Mouse (Mus musculus): Measurements from ENCODE around the gene Sat2. TPM values are rescaled to one million over a fixed set of nuclear protein-coding genes. Genes with fewer than 3 reads are reported as not detected.

Gene Sat2
- polyA plus RNA-seq, 1 experiment from 2014 or later, result 22.9 TPM

DNA sequence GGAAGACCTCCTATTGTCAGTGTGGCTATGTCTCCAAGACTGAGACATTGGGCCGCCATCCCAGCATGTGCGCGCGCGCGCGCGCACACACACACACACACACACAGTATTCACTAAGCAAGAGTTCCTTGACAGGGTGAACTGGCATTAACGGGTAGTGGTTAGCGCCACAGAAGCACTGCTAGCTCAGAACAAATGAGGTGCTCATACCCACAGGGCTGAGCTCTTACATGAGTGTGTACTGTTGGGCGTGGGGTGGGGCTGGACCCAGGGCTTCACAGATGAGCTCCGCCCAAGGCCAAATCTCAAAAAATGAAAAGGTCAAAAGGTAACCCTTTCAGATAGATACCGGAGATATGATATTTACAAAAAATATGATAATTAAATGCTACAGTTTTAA lies 36.9 kb upstream of the Sat2 start:
- ATAC-seq (replicated peaks), result no peak
- 89% methylated on average over 13 of the region's 13 CpGs for WGBS

DNA sequence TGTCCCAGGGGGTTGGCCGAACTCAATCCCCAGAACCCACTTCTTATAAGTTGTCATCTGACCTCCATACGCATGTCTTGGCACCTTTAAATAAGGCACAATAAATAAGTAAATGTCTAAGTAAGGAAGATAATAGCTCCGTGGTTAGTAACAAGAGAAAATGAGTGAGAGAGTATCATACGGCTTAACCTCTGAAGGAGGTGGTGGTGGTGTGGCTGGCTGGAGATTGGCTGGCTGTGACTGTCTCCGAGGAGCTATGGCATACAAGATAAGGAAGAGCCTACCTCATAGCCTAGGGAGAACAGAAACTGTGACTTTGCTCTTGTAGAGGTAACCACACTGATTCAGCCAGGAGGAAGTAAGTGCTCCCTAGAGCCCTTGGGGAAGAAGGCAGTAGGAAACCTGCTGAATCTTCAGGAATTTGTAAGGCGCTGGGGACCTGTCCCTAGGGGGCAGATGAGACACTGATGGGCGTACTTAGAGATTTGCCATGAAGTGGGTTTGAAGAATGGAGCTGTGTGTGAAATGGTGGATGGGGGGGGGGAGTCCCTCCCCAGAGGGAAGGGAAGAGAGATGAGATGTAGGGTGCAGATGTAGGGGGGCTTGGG lies 36.0 kb upstream of the Sat2 start:
- H3K9me3 ChIP-seq, result no peaks in the 10 kb centered on the region
- peaks cover 38% of the 10 kb centered on the region for H3K36me3 ChIP-seq
- no peak overlapping the region for H3K27ac ChIP-seq (replicated peaks)
- no peak overlapping the region for H3K9ac ChIP-seq (replicated peaks)
- no peak overlapping the region for H3K4me2 ChIP-seq (replicated peaks)
- ATAC-seq (replicated peaks), result no peak
- peaks cover 10% of the 10 kb centered on the region for H3K4me1 ChIP-seq
- 85% methylated on average over 7 of the region's 7 CpGs for WGBS
- H3K27me3 ChIP-seq, result no peaks in the 10 kb centered on the region
- H3K4me3 ChIP-seq, result no peak overlapping the region

More for the DNA sequence above, 36.9 kb upstream of the Sat2 start:
- no peak overlapping the region for H3K4me2 ChIP-seq (replicated peaks)
- no peak overlapping the region for H3K27ac ChIP-seq (replicated peaks)
- no peaks in the 10 kb centered on the region for H3K9me3 ChIP-seq
- no peaks in the 10 kb centered on the region for H3K27me3 ChIP-seq
- H3K9ac ChIP-seq (replicated peaks), result no peak overlapping the region
- peaks cover 11% of the 10 kb centered on the region for H3K4me1 ChIP-seq
- peaks cover 29% of the 10 kb centered on the region for H3K36me3 ChIP-seq
- H3K4me3 ChIP-seq, result no peak overlapping the region

DNA sequence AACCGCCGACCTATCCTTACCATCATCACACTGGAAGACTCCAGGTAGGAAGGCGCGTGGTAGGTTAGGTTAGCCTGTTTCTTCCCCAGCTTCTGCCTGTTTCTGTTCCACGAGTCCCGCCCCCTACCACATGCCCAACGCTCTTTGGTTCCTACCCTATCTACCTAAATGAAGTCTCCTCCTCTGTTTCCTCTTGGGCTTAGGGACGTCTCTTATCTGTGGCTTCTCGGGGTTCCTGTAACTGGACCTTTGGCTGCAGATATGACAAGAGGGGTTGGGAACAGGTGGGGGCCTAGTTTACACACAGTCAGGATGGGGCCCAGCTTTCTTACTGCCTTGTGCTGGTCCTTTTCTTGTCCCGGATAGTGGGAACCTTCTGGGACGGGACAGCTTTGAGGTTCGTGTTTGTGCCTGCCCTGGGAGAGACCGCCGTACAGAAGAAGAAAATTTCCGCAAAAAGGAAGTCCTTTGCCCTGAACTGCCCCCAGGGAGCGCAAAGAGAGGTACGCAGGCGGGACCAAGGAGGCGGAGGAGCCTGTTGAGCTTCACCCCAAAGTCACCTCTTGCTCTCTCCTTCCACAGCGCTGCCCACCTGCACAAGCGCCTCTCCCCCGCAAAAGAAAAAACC lies 32.5 kb upstream of the Sat2 start:
- 94% methylated on average over 22 of the region's 22 CpGs for WGBS
- Histone ChIP-seq H3K27me3 (no peaks in the 10 kb centered on the region), H3K9me3 (no peaks in the 10 kb centered on the region), H3K4me1 (peaks cover 5% of the 10 kb centered on the region), H3K4me3 (no peak overlapping the region), H3K27ac (replicated peaks) (no peak overlapping the region), H3K36me3 (peaks cover 45% of the 10 kb centered on the region), H3K4me2 (replicated peaks) (no peak overlapping the region), H3K9ac (replicated peaks) (no peak overlapping the region)
- no peak for ATAC-seq (replicated peaks)

DNA sequence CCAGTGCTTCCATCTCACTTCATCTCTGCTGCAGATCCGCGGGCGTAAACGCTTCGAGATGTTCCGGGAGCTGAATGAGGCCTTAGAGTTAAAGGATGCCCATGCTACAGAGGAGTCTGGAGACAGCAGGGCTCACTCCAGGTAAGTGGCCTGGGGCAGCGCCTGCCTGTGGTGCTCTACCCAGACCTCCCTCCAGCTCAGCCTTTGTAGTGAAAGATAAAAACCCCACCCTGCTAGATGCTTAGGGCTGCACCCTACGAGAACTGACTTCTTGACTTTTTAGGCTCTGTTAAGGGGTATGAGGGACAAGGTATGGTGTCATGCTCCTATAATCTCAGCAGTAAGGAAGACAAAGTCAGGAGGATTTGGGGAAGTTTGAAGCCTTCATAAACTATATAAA lies 31.2 kb upstream of the Sat2 start:
- ATAC-seq (replicated peaks), result no peak
- Histone ChIP-seq H3K27me3 (no peaks in the 10 kb centered on the region), H3K4me1 (peaks cover 5% of the 10 kb centered on the region), H3K4me2 (replicated peaks) (no peak overlapping the region), H3K9me3 (no peaks in the 10 kb centered on the region), H3K9ac (replicated peaks) (no peak overlapping the region), H3K4me3 (no peak overlapping the region), H3K27ac (replicated peaks) (no peak overlapping the region), H3K36me3 (peaks cover 45% of the 10 kb centered on the region)
- 92% methylated on average over 8 of the region's 8 CpGs for WGBS

DNA sequence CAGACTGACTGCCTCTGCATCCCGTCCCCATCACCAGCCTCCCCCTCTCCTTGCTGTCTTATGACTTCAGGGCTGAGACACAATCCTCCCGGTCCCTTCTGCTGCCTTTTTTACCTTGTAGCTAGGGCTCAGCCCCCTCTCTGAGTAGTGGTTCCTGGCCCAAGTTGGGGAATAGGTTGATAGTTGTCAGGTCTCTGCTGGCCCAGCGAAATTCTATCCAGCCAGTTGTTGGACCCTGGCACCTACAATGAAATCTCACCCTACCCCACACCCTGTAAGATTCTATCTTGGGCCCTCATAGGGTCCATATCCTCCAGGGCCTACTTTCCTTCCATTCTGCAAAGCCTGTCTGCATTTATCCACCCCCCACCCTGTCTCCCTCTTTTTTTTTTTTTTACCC lies 30.4 kb upstream of the Sat2 start:
- Histone ChIP-seq H3K27ac (replicated peaks) (peak overlapping the region; percentile 73), H3K9ac (replicated peaks) (no peak overlapping the region), H3K4me1 (peaks cover 5% of the 10 kb centered on the region), H3K4me2 (replicated peaks) (no peak overlapping the region), H3K4me3 (no peak overlapping the region), H3K9me3 (no peaks in the 10 kb centered on the region), H3K27me3 (no peaks in the 10 kb centered on the region), H3K36me3 (peaks cover 45% of the 10 kb centered on the region)
- no peak for ATAC-seq (replicated peaks)
- 80% methylated on average over 3 of the region's 3 CpGs for WGBS

DNA sequence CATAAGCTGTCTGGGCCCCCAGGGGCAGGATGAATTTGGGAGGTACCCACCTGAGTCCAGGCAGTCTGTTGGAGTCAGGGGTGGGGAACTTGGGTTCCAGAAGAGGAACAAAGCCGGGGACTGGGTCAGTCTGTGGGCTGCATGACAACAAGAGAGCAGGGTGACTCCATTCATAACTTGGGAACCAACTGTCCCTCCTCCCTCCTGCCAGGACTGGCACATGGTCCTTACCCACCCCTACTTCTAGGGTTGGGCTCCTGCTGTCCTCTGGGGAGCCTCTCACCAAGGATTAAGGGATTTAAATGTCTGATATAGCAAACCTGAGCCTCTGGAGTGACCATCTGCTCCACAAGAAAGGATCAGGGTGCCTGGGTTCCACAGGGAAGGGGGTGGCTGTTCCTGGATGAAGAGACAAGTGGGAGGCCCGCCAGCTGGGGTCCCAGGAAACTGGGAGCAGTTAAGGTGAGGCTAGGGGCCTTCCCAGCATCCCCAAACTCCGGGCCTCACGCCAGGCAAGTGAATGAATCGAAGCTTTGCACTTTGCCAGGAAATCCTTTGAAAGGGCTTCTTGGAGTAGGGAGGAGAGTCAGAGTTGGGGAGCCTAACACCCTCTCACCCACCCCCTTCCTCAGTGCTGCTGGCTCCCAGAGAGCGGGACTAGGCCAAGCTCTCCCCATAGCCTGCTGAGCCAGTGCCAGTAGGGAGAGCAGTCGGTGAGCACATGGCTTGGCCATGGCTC lies 29.8 kb upstream of the Sat2 start:
- Histone ChIP-seq H3K4me3 (no peak overlapping the region), H3K4me1 (peaks cover 5% of the 10 kb centered on the region), H3K9ac (replicated peaks) (no peak overlapping the region), H3K4me2 (replicated peaks) (no peak overlapping the region), H3K9me3 (no peaks in the 10 kb centered on the region), H3K27me3 (no peaks in the 10 kb centered on the region), H3K27ac (replicated peaks) (peak overlapping the region; percentile 73), H3K36me3 (peaks cover 45% of the 10 kb centered on the region)
- WGBS, result 50% methylated on average over 7 of the region's 7 CpGs
- peak; percentile 82 for ATAC-seq (replicated peaks)

DNA sequence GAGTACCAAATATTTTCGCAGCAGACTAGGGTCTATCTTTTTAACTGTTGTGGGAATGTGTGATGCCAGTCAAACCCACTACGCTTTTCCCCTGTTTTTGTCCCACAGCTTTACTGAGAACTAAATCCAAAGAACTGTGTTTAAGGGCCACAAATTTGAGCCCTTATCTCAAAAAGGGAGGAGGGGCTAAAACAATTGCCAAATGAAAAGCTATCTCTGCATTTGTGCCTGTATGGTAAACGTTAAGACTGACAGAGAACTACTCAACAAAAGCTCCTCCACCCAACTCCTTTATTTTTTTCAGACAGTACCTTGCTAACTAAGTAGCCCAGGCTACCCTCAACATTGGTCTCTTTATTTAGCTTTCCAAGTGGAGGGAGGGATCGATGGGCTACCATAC lies 29.0 kb upstream of the Sat2 start:
- H3K4me2 ChIP-seq (replicated peaks), result no peak overlapping the region
- H3K27ac ChIP-seq (replicated peaks), result peak overlapping the region; percentile 73
- no peaks in the 10 kb centered on the region for H3K9me3 ChIP-seq
- no peak overlapping the region for H3K9ac ChIP-seq (replicated peaks)
- H3K4me3 ChIP-seq, result no peak overlapping the region
- peaks cover 38% of the 10 kb centered on the region for H3K36me3 ChIP-seq
- H3K4me1 ChIP-seq, result peaks cover 5% of the 10 kb centered on the region
- no peak for ATAC-seq (replicated peaks)
- WGBS, result 82% methylated on average over 4 of the region's 4 CpGs
- H3K27me3 ChIP-seq, result no peaks in the 10 kb centered on the region

DNA sequence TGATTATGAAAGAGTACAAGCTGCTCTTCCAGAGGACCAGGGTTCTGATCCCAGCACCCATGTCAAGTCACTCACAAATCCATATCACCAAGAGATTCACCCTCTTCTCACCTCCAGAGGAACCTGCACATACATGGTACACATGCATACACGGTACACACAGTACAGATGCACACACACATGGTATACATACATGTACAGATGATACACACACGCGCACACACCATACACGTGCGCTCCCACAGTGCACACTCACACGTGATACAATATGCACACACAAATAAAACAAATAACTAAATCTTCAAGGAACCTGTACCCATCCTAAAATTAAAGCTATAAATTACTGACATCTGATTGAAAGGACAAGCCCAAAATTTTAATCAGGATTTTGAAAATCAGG lies 27.0 kb upstream of the Sat2 start:
- Histone ChIP-seq H3K9me3 (no peaks in the 10 kb centered on the region), H3K9ac (replicated peaks) (no peak overlapping the region), H3K36me3 (peaks cover 17% of the 10 kb centered on the region), H3K27me3 (no peaks in the 10 kb centered on the region), H3K4me1 (peaks cover 9% of the 10 kb centered on the region), H3K27ac (replicated peaks) (no peak overlapping the region), H3K4me2 (replicated peaks) (no peak overlapping the region), H3K4me3 (no peak overlapping the region)
- no peak for ATAC-seq (replicated peaks)
- WGBS, result 96% methylated on average over 6 of the region's 6 CpGs

DNA sequence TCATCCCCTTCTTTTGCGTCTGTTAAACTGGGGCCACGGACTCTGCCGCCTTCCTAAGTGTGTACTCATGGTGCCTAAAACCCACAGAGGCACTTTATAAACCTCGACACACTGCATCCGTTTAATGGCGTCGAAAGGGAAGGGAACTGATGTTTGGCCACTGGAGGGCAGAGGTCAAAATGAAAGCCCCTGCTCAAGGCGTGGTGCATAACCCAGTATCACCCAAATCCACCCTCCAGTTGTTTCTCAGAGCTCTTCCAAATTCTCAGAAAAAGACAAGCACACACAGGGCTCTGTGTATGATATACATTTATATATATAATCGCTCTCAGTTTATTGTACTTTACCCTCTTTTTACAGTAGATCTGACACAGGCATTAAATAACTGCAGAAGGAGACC lies 22.4 kb upstream of the Sat2 start:
- Histone ChIP-seq H3K9me3 (no peaks in the 10 kb centered on the region), H3K27ac (replicated peaks) (0 out of 2 replicates have a peak overlapping the region, but pooled peaks have one; percentile 11), H3K4me3 (no peak overlapping the region), H3K27me3 (no peaks in the 10 kb centered on the region), H3K9ac (replicated peaks) (no peak overlapping the region), H3K36me3 (no peaks in the 10 kb centered on the region; the same call in 1 of the 2 replicates), H3K4me2 (replicated peaks) (no peak overlapping the region), H3K4me1 (peaks cover 22% of the 10 kb centered on the region)
- ATAC-seq (replicated peaks), result no peak
- WGBS, result 14% methylated on average over 9 of the region's 9 CpGs

DNA sequence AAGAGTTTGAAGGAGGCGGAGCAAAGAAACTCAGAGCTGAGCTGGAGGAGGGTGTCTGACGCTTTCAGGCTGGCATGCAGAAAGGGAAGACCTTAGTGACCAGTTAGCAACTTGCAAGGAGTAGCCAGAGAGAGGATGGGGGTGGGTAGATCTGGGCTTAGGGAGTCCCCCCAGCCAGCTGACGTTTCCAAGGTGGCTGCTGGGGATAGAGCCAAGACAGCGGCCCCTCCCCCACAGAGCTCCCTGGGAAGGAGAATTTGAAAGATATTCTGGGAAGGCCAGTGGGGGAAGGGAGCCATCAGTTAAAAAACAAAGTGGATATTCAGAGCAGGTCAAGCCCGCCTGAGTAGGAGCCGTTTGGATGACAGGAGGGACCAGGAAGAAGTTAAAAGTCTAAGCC lies 21.7 kb upstream of the Sat2 start:
- peaks cover 26% of the 10 kb centered on the region for H3K4me1 ChIP-seq

DNA sequence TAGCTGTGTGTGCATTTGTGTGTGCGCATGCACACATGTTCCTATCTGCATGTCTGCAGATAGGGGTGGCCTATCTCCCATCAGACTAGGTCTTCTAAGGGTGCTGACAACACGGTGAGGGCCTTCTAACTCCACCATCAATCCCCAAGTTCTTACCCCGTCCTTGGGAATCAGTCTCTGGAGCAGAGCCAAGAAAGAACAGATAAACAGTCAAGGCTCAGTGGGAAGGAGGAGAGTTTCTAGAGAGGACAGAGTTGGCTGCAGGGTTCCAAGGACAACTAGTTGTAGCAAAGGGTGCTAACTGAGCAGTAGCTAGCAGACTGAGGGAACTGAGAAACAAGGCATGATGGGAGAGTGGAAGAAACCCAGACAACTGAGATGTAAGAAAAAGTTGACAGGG lies 20.1 kb upstream of the Sat2 start:
- Histone ChIP-seq H3K4me3 (no peak overlapping the region), H3K27me3 (no peaks in the 10 kb centered on the region), H3K36me3 (no peaks in the 10 kb centered on the region; the same call in 1 of the 2 replicates), H3K4me2 (replicated peaks) (no peak overlapping the region), H3K9ac (replicated peaks) (no peak overlapping the region), H3K27ac (replicated peaks) (no peak overlapping the region), H3K4me1 (peaks cover 31% of the 10 kb centered on the region), H3K9me3 (no peaks in the 10 kb centered on the region)
- no peak for ATAC-seq (replicated peaks)
- 73% methylated on average over 3 of the region's 3 CpGs for WGBS

More for the DNA sequence above, 21.7 kb upstream of the Sat2 start:
- H3K9ac ChIP-seq (replicated peaks), result no peak overlapping the region
- no peak overlapping the region for H3K4me3 ChIP-seq
- H3K9me3 ChIP-seq, result no peaks in the 10 kb centered on the region
- H3K27me3 ChIP-seq, result no peaks in the 10 kb centered on the region
- no peaks in the 10 kb centered on the region; the same call in 1 of the 2 replicates for H3K36me3 ChIP-seq
- H3K27ac ChIP-seq (replicated peaks), result peak overlapping the region; percentile 11
- no peak for ATAC-seq (replicated peaks)
- H3K4me2 ChIP-seq (replicated peaks), result no peak overlapping the region
- 11% methylated on average over 6 of the region's 6 CpGs for WGBS

DNA sequence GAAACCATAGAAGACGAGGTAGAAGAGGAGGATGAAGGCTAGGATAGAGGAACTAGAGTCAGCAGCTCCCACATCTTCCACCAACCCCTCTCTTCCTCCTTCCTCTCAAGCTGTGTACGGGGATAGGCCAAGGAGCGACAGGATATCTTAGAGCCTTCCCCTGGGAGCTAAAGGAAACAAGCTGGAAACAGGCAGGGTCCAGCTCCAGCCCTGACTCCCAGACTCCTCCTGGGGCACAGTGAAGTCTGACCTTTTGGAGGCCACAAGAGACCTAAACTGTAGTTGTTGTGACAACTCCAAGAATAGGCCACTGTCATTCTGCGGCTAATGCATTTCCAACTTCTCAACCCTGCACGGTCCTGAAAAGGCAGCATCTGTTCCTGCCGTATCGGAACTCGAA lies 18.3 kb upstream of the Sat2 start:
- WGBS, result 81% methylated on average over 8 of the region's 8 CpGs
- Histone ChIP-seq H3K27me3 (no peaks in the 10 kb centered on the region), H3K4me1 (peaks cover 31% of the 10 kb centered on the region), H3K36me3 (no peaks in the 10 kb centered on the region; the same call in 1 of the 2 replicates), H3K4me3 (peak overlapping the region; percentile 60; the same call in 1 of the 2 replicates), H3K27ac (replicated peaks) (no peak overlapping the region), H3K9ac (replicated peaks) (no peak overlapping the region), H3K9me3 (no peaks in the 10 kb centered on the region), H3K4me2 (replicated peaks) (peak overlapping the region; percentile 90)
- no peak for ATAC-seq (replicated peaks)

Data from forebrain, embryonic 15.5 days (tissue).